Mouse (Mus musculus): ENCODE data around the gene Gm49368.

- no peak for TF ChIP-seq CTCF (IDR thresholded peaks at IDR 0.05 in 2 of 3, conservative IDR thresholded peaks at IDR 0.05 in 1 of 3; ENCODE audit: control insufficient read depth in 1 of 3, insufficient read depth in 1 of 3, low read depth in 2 of 3, low read length in 3 of 3, poor library complexity in 1 of 3, severe bottlenecking in 1 of 3)
- no peak for TF ChIP-seq EP300 (IDR thresholded peaks at IDR 0.05; ENCODE audit: low read depth in 1 of 2, low read length in 2 of 2)
- no peak for TF ChIP-seq SIN3A (IDR thresholded peaks at IDR 0.05; ENCODE audit: low read length)
- TF ChIP-seq RCOR1 (IDR thresholded peaks at IDR 0.05; ENCODE audit: low read depth, low read length) = no peak
- TF ChIP-seq POLR2A (IDR thresholded peaks at IDR 0.05; ENCODE audit: control insufficient read depth in 1 of 2, insufficient read depth in 1 of 2, low read depth in 1 of 2, low read length in 2 of 2, poor library complexity in 1 of 2) = no peak
- TF ChIP-seq MXI1 (IDR thresholded peaks at IDR 0.05; ENCODE audit: low read depth, low read length) = no peak
- TF ChIP-seq POLR2AphosphoS2 (IDR thresholded peaks at IDR 0.05; ENCODE audit: low read length) = no peak
- no peak for TF ChIP-seq USF1 (IDR thresholded peaks at IDR 0.05; ENCODE audit: low read depth, low read length)
- TF ChIP-seq BHLHE40 (IDR thresholded peaks at IDR 0.05; ENCODE audit: borderline replicate concordance, low read depth, low read length) = no peak
- TF ChIP-seq CHD2 (IDR thresholded peaks at IDR 0.05; ENCODE audit: low read length) = no peak
- TF ChIP-seq ZC3H11A (IDR thresholded peaks at IDR 0.05; ENCODE audit: low read depth, low read length) = no peak
These were observed 11.7 kb upstream of the Gm49368 start for GRCm38 (mm10) chr7:128050739-128051138.
